Mouse (Mus musculus): Measurements from ENCODE around the gene Idnk. TPM values are rescaled to one million over a fixed set of nuclear protein-coding genes. Genes with fewer than 3 reads are reported as not detected.

Gene Idnk
- polyA plus RNA-seq, 1 experiment from 2014 or later: 40.5 TPM

DNA sequence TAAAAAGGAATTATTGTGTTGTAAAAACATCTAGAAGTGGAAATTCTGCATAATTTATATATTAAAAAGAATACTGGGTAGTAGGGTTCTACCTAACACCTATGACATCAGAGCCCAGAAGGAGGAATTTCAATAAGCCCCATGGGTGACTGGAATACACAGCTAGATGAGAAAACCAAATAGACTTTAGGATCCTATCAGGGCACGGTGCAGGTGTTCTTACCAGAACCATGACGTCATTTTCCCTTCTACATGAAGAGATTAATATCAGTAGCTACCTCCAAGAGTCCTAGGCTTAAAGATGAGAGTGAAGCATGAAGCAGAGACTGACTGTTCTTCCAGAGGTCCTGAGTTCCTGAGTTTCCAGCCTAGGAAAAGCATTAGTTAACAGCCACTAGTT, 40.6 kb upstream of the Idnk start:
- Histone ChIP-seq H3K4me2 (replicated peaks; ENCODE audit: low read depth, low read length) (no peak overlapping the region), H3K27me3 (replicated peaks; ENCODE audit: insufficient read depth, low read length) (no peaks in the 10 kb centered on the region), H3K9me3 (ENCODE audit: low read length) (no peaks in the 10 kb centered on the region), H3K9ac (replicated peaks; ENCODE audit: low read depth) (no peak overlapping the region), H3K4me1 (ENCODE audit: insufficient read depth, low read depth, low read length) (peaks cover 12% of the 10 kb centered on the region; the same call in 1 of the 2 replicates), H3K27ac (ENCODE audit: low read length) (no peak overlapping the region), H3K4me3 (ENCODE audit: low read depth, low read length) (no peak overlapping the region), H3K36me3 (ENCODE audit: insufficient read depth, low read length) (no peaks in the 10 kb centered on the region)
- no peak for ATAC-seq
- 69% methylated on average over 2 of the region's 2 CpGs for WGBS
- TF ChIP-seq EP300 (IDR thresholded peaks at IDR 0.05): no peak
- no peak for TF ChIP-seq CTCF (IDR thresholded peaks at IDR 0.05)
- no peak for DNase-seq (ENCODE audit: low spot score)

DNA sequence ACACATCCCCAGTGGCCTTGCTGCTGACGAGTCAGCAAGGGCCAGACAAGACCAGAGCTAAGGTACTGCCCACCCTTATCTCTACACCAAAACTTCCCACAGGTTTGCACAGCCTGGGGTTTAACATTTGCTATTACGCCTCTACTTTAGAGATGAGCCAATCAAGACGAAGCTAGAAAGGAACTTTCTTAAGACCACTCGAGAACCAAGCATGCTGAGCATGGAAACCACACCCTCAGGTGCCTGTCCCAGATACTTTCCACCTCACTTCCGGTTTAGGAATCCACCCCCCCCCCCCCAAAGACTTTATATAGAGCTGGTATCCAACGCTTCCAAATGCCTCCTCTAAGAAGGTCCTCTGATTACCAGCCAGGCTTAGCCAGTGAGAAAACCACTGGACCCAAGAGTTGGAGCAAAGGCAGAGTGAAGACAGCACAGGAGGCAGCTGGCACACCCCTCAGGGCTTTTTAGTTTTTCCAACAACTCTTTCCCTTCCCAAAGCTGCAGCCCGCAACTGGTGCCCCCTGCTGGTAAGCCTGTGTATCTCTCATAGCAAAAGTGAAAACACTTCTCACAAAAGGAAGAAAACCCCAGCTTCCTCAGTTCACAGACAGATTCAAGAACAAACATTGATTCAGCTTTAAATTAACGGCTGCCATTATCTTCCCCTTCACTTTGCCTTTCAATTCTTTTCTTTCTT, 40.0 kb upstream of the Idnk start:
- no peaks in the 10 kb centered on the region for H3K9me3 ChIP-seq (ENCODE audit: low read length)
- ATAC-seq (peak; percentile 71), DNase-seq (ENCODE audit: low spot score) (peak; percentile 83)
- 0 out of 2 replicates have a peak overlapping the region, but pooled peaks have one; percentile 51 for H3K27ac ChIP-seq (ENCODE audit: low read length)
- 46% methylated on average over 8 of the region's 8 CpGs for WGBS
- TF ChIP-seq EP300 (IDR thresholded peaks at IDR 0.05) (no peak; the same call in 1 of the 2 replicates), CTCF (IDR thresholded peaks at IDR 0.05) (peak; percentile 82)
- H3K9ac ChIP-seq (replicated peaks; ENCODE audit: low read depth): no peak overlapping the region
- H3K4me2 ChIP-seq (replicated peaks; ENCODE audit: low read depth, low read length): no peak overlapping the region
- no peak overlapping the region for H3K4me3 ChIP-seq (ENCODE audit: low read depth, low read length)
- H3K36me3 ChIP-seq (ENCODE audit: insufficient read depth, low read length): no peaks in the 10 kb centered on the region
- no peaks in the 10 kb centered on the region for H3K27me3 ChIP-seq (replicated peaks; ENCODE audit: insufficient read depth, low read length)
- H3K4me1 ChIP-seq (ENCODE audit: insufficient read depth, low read depth, low read length): peaks cover 6% of the 10 kb centered on the region; the same call in 1 of the 2 replicates

DNA sequence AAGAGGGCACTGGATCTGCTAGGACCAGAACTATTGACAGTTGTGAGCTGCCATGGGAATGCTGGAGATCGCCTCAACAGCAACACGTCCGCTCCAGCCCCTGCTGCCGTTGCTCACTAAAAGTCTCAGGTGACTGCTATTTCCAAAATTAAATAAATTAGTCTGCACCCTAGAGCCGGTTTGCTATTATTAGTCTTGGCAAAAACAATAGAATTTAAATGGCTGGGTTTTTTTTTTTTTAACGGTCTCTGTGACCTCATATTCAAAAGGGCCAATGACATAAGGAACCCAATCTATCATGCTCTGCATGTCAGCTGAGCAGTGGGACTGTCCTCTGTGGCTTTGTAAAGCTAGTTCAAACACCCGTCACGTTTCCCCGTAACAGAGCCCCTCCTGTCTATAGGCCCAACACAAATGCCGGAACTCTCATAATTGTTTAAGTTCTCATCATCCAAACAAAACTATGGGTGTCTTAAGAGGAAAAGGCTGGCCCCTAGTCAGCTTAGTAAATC, 34.6 kb upstream of the Idnk start:
- Histone ChIP-seq H3K27ac (ENCODE audit: low read length) (peak overlapping the region; percentile 71; the same call in 1 of the 2 replicates), H3K4me3 (ENCODE audit: low read depth, low read length) (no peak overlapping the region), H3K9ac (replicated peaks; ENCODE audit: low read depth) (no peak overlapping the region), H3K4me1 (ENCODE audit: insufficient read depth, low read depth, low read length) (peaks cover 10% of the 10 kb centered on the region; the same call in 1 of the 2 replicates), H3K27me3 (replicated peaks; ENCODE audit: insufficient read depth, low read length) (no peaks in the 10 kb centered on the region), H3K9me3 (ENCODE audit: low read length) (no peaks in the 10 kb centered on the region), H3K4me2 (replicated peaks; ENCODE audit: low read depth, low read length) (no peak overlapping the region), H3K36me3 (ENCODE audit: insufficient read depth, low read length) (no peaks in the 10 kb centered on the region)
- DNase-seq (ENCODE audit: low spot score) (peak; percentile 59), ATAC-seq (peak; percentile 61)
- 39% methylated on average over 10 of the region's 10 CpGs for WGBS
- TF ChIP-seq EP300 (IDR thresholded peaks at IDR 0.05): peak; percentile 59
- no peak for TF ChIP-seq CTCF (IDR thresholded peaks at IDR 0.05)

DNA sequence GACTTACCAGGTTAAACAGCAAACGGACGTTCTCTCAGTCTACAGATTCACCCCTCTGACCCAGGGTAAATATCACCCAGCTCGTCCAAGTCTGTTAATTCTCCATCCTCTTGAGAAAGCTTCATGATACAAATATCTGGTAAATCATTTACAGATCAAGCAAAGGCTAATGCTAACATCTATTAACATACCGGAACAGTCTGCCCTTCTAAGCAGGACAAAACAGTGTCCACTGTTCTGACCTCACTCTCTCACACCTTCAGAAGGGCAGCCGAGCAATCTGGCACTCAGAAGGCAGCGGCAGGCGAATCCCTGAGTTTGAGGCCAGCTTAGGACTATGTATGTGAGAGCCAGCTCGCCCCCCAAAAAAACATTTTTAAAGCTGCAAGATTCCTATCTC, 34.1 kb upstream of the Idnk start:
- H3K27ac ChIP-seq (ENCODE audit: low read length): peak overlapping the region; percentile 71
- no peak overlapping the region for H3K4me2 ChIP-seq (replicated peaks; ENCODE audit: low read depth, low read length)
- H3K27me3 ChIP-seq (replicated peaks; ENCODE audit: insufficient read depth, low read length): no peaks in the 10 kb centered on the region
- no peak overlapping the region for H3K9ac ChIP-seq (replicated peaks; ENCODE audit: low read depth)
- no peak overlapping the region for H3K4me3 ChIP-seq (ENCODE audit: low read depth, low read length)
- 24% methylated on average over 8 of the region's 8 CpGs for WGBS
- H3K9me3 ChIP-seq (ENCODE audit: low read length): no peaks in the 10 kb centered on the region
- TF ChIP-seq CTCF (IDR thresholded peaks at IDR 0.05) (no peak), EP300 (IDR thresholded peaks at IDR 0.05) (no peak)
- peaks cover 10% of the 10 kb centered on the region; the same call in 1 of the 2 replicates for H3K4me1 ChIP-seq (ENCODE audit: insufficient read depth, low read depth, low read length)
- ATAC-seq (peak; percentile 9), DNase-seq (ENCODE audit: low spot score) (peak; percentile 58)
- H3K36me3 ChIP-seq (ENCODE audit: insufficient read depth, low read length): no peaks in the 10 kb centered on the region

DNA sequence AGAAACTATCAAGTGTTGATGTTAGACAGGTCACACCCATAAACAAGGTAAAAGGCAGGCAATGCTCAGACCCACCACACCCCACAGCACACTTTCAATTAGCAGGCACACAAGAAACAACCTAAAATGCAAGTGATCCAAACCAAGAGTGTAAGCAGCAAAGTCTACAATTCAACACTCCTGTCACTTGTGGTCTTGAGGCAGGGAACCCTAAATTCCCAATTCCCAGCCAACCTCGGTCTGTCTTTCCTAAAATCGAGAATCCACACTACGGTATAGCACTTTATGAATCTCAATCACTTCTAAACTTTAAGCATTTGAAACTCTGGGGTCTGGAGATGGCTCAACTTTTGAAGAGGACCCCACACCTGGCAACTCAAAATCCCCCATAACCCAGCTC, 33.2 kb upstream of the Idnk start:
- Histone ChIP-seq H3K4me3 (ENCODE audit: low read depth, low read length) (no peak overlapping the region), H3K4me1 (ENCODE audit: insufficient read depth, low read depth, low read length) (peaks cover 10% of the 10 kb centered on the region; the same call in 1 of the 2 replicates), H3K9me3 (ENCODE audit: low read length) (no peaks in the 10 kb centered on the region), H3K27me3 (replicated peaks; ENCODE audit: insufficient read depth, low read length) (no peaks in the 10 kb centered on the region), H3K27ac (ENCODE audit: low read length) (no peak overlapping the region), H3K9ac (replicated peaks; ENCODE audit: low read depth) (no peak overlapping the region), H3K36me3 (ENCODE audit: insufficient read depth, low read length) (no peaks in the 10 kb centered on the region), H3K4me2 (replicated peaks; ENCODE audit: low read depth, low read length) (no peak overlapping the region)
- TF ChIP-seq CTCF (IDR thresholded peaks at IDR 0.05) (no peak), EP300 (IDR thresholded peaks at IDR 0.05) (no peak)
- DNase-seq (ENCODE audit: low spot score) (no peak), ATAC-seq (no peak)
- WGBS: 75% methylated on average over 3 of the region's 3 CpGs

DNA sequence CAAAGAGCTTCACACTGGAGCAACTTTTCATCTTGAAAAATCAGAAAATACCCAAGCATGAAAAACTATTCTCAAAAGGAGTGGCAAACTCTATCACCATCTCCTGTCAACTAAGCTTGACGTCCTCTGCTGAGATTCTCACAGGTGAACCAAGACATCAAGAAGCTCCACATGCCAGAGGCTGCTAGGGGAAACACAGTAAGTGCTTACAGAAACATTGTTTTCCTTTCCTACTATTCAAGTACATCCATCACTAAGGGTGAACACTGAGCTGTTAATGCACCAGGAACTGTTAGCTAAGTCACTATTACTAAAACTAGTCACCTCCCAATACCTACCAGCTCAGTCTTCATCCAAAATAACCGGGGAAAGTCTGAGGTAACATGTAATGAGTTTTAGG, 32.5 kb upstream of the Idnk start:
- no peaks in the 10 kb centered on the region for H3K36me3 ChIP-seq (ENCODE audit: insufficient read depth, low read length)
- peaks cover 10% of the 10 kb centered on the region; the same call in 1 of the 2 replicates for H3K4me1 ChIP-seq (ENCODE audit: insufficient read depth, low read depth, low read length)
- H3K9me3 ChIP-seq (ENCODE audit: low read length): no peaks in the 10 kb centered on the region
- ATAC-seq (no peak), DNase-seq (ENCODE audit: low spot score) (no peak)
- H3K27ac ChIP-seq (ENCODE audit: low read length): no peak overlapping the region
- no peak for TF ChIP-seq EP300 (IDR thresholded peaks at IDR 0.05)
- no peak overlapping the region for H3K4me3 ChIP-seq (ENCODE audit: low read depth, low read length)
- H3K4me2 ChIP-seq (replicated peaks; ENCODE audit: low read depth, low read length): no peak overlapping the region
- no peaks in the 10 kb centered on the region for H3K27me3 ChIP-seq (replicated peaks; ENCODE audit: insufficient read depth, low read length)
- WGBS: 44% methylated on average over 2 of the region's 2 CpGs
- H3K9ac ChIP-seq (replicated peaks; ENCODE audit: low read depth): no peak overlapping the region

Data from lung, postnatal 0 days (tissue).